Mouse (Mus musculus) heart, postnatal 0 days (tissue): Measurements from ENCODE around the gene Npr2. TPM values are rescaled to one million over a fixed set of nuclear protein-coding genes. Genes with fewer than 3 reads are reported as not detected.
A peak's percentile ranks its signal among the peaks of the same experiment; 100 is the strongest.

ENCODE experiments used
- ATAC-seq: fragments of 200-750 bp; cut with Nextera tagmentation; 2 replicates; pipeline ENCODE4 v1.8.0; 2017; ENCODE audit warnings: low read depth, moderate number of reproducible peaks, moderate library complexity; ENCODE audit not compliant: insufficient read depth
- DNase-seq: peaks from one replicate; pipeline ENCODE4 v3.0.0-alpha.2; 2016; ENCODE audit warnings: low spot score
- H3K27ac ChIP-seq: fragments of 300-500 bp; sonication (generic); 2 replicates; pipeline ENCODE4 v1.5.1; 2014; ENCODE audit warnings: low read depth, mild to moderate bottlenecking
- H3K27me3 ChIP-seq: fragments of 300-500 bp; sonication (generic); 2 replicates; pipeline ENCODE4 v1.6.1; 2014; ENCODE audit warnings: low read length, mixed read lengths; ENCODE audit not compliant: control insufficient read depth, insufficient read depth
- H3K36me3 ChIP-seq: fragments of 300-500 bp; sonication (generic); replicated peaks from 2 replicates; pipeline ENCODE4 v1.6.1; 2014; ENCODE audit warnings: low read length, mixed read lengths; ENCODE audit not compliant: control insufficient read depth, insufficient read depth
- H3K4me1 ChIP-seq: fragments of 300-500 bp; sonication (generic); 2 replicates; pipeline ENCODE4 v1.6.1; 2014; ENCODE audit warnings: antibody characterized with exemption; ENCODE audit not compliant: control insufficient read depth, insufficient read depth
- H3K4me2 ChIP-seq: fragments of 300-500 bp; sonication (generic); 2 replicates; pipeline ENCODE4 v1.6.1; 2014; ENCODE audit warnings: low read depth, mild to moderate bottlenecking, low read length, moderate library complexity
- H3K4me3 ChIP-seq: fragments of 300-500 bp; sonication (generic); 2 replicates; pipeline ENCODE4 v1.5.1; 2014; ENCODE audit warnings: low read depth, low read length
- H3K9ac ChIP-seq: fragments of 300-500 bp; sonication (generic); replicated peaks from 2 replicates; pipeline ENCODE4 v1.6.1; 2014; ENCODE audit warnings: low read depth, low read length, mixed read lengths
- H3K9me3 ChIP-seq: fragments of 300-500 bp; sonication (generic); replicated peaks from 2 replicates; pipeline ENCODE4 v1.6.1; 2016; ENCODE audit warnings: low read length; ENCODE audit not compliant: control insufficient read depth
- CTCF ChIP-seq: IDR thresholded peaks from 2 replicates; pipeline ENCODE4 v1.5.1; 2016; ENCODE audit warnings: antibody characterized with exemption, control low read depth, low read depth
- EP300 ChIP-seq: IDR thresholded peaks from 2 replicates; pipeline ENCODE4 v1.6.1; 2016; ENCODE audit warnings: antibody characterized with exemption, low read depth
- WGBS: fragments of 180-500 bp; shearing (Covaris S2); extraction: QIAGEN DNeasy Blood & Tissue Kit; methylation state at CpG from one replicate; pipeline ENCODE4 v1.1.7; 2014; 5-methylcytosine and 5-hydroxymethylcytosine counted together
- polyA plus RNA-seq: library from polyadenylated mRNA; unstranded; fragments of >200 nt; fragmentation: Nextera tagmentation; extraction: Ambion mirVana; gene quantifications from 2 replicates; pipeline ENCODE4 v1.2.1, GENCODE M21; 2015
- total RNA-seq: library from RNA; depleted of rRNA; stranded (reverse); fragments of >200 nt; gene quantifications from 2 replicates; pipeline ENCODE4 v1.2.3, GENCODE M21; 2014; ENCODE audit warnings: low replicate concordance

The Npr2 gene
- total and polyA plus RNA-seq, 2 experiments from 2014 or later, result 6.9 to 23.1 TPM

DNA sequence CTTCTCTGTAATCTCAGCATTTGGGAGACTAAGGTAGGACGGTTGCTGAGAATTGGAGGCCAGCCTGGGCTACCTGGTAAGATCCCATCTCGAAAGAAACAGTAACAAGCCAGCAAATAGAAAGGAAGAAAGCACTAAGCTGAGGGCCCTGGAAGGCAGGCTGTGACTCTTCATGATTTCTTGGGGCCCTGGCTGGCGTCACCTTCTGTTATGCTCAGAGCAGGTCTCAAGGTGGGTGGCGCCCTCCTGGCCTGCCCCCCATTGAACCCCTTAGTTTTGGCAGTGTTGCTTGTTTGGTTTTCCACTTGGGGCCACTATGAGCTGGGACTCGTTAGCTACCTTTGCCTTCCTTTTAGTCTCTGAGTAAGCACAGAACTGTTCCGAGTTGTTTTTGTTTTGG is 5.0 kb downstream of the Npr2 start:
- H3K27ac ChIP-seq, result no peak overlapping the region
- no peaks in the 10 kb centered on the region for H3K9me3 ChIP-seq
- TF ChIP-seq EP300 (no peak), CTCF (no peak)
- H3K4me1 ChIP-seq, result peaks cover 15% of the 10 kb centered on the region; the same call in 1 of the 2 replicates
- no peak overlapping the region for H3K4me3 ChIP-seq
- H3K9ac ChIP-seq, result no peak overlapping the region
- 82% methylated on average over 6 of the region's 6 CpGs for WGBS
- peaks cover 9% of the 10 kb centered on the region; the same call in 1 of the 2 replicates for H3K36me3 ChIP-seq
- ATAC-seq (no peak), DNase-seq (no peak)
- H3K4me2 ChIP-seq, result no peak overlapping the region
- no peaks in the 10 kb centered on the region for H3K27me3 ChIP-seq

- WGBS, result 79% methylated on average over 9 of the region's 9 CpGs
Observed at GRCm38 (mm10) chr4:43640076-43640475, 8.3 kb downstream of the Npr2 start.

DNA sequence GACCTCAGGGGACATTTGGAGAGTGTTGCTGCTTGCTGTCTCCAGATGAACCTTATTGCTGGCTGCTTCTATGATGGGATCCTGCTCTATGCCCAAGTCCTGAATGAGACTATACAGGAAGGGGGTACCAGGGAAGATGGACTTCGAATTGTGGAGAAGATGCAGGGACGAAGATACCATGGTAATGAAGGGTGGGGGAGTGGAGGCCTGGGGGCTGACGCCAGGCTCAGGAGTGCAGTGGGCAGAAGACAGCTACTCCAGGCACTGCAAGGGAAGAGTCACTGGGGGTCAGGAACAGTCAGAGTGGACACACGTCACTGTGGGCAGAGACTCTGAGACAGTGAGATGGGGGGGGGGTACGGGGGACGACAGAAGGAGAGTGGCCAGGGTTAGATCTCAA is 8.8 kb downstream of the Npr2 start:
- H3K27ac ChIP-seq, result no peak overlapping the region
- H3K9ac ChIP-seq, result no peak overlapping the region
- H3K4me1 ChIP-seq, result no peaks in the 10 kb centered on the region
- 77% methylated on average over 6 of the region's 6 CpGs for WGBS
- no peak for ATAC-seq
- no peaks in the 10 kb centered on the region for H3K27me3 ChIP-seq
- H3K36me3 ChIP-seq, result peaks cover 25% of the 10 kb centered on the region
- TF ChIP-seq CTCF (no peak), EP300 (no peak)
- no peaks in the 10 kb centered on the region for H3K9me3 ChIP-seq
- no peak overlapping the region for H3K4me3 ChIP-seq
- H3K4me2 ChIP-seq, result no peak overlapping the region
- no peak for DNase-seq

More at GRCm38 (mm10) chr4:43640076-43640475, 8.3 kb downstream of the Npr2 start:
- no peak overlapping the region for H3K9ac ChIP-seq
- no peak overlapping the region for H3K27ac ChIP-seq
- ATAC-seq (no peak), DNase-seq (no peak)
- H3K4me3 ChIP-seq, result no peak overlapping the region
- no peaks in the 10 kb centered on the region for H3K9me3 ChIP-seq
- no peaks in the 10 kb centered on the region for H3K27me3 ChIP-seq
- 0 out of 2 replicates have a peak, but pooled peaks cover 4% of the 10 kb centered on the region for H3K4me1 ChIP-seq
- TF ChIP-seq CTCF, result no peak
- no peak overlapping the region for H3K4me2 ChIP-seq
- peaks cover 25% of the 10 kb centered on the region for H3K36me3 ChIP-seq

- TF ChIP-seq CTCF (peak; percentile 17; the same call in 1 of the 2 replicates), EP300 (no peak)
- H3K27ac ChIP-seq, result no peak overlapping the region
- H3K4me1 ChIP-seq, result 0 out of 2 replicates have a peak, but pooled peaks cover 3% of the 10 kb centered on the region
- no peak overlapping the region for H3K4me2 ChIP-seq
- no peak overlapping the region for H3K9ac ChIP-seq
- no peak overlapping the region for H3K4me3 ChIP-seq
- peaks cover 7% of the 10 kb centered on the region for H3K9me3 ChIP-seq
- ATAC-seq, result no peak
- WGBS, result 90% methylated on average over 3 of the region's 3 CpGs
- no peaks in the 10 kb centered on the region for H3K27me3 ChIP-seq
- no peak for DNase-seq
- H3K36me3 ChIP-seq, result peaks cover 22% of the 10 kb centered on the region
Observed at GRCm38 (mm10) chr4:43649783-43650182, 18.0 kb downstream of the Npr2 start.

- Histone ChIP-seq H3K36me3 (peaks cover 14% of the 10 kb centered on the region), H3K9ac (no peak overlapping the region), H3K4me3 (no peak overlapping the region), H3K27ac (no peak overlapping the region), H3K4me1 (peaks cover 8% of the 10 kb centered on the region), H3K27me3 (no peaks in the 10 kb centered on the region), H3K9me3 (peaks cover 7% of the 10 kb centered on the region), H3K4me2 (no peak overlapping the region)
- 84% methylated on average over 4 of the region's 4 CpGs for WGBS
- DNase-seq, result no peak
- TF ChIP-seq CTCF, result no peak
- TF ChIP-seq EP300, result no peak
- no peak for ATAC-seq
Observed at GRCm38 (mm10) chr4:43652726-43653125, 21.0 kb downstream of the Npr2 start.
